Mouse (Mus musculus) lung, embryonic 14.5 days (tissue): ENCODE results near the gene Dscaml1. TPM values are rescaled to one million over a fixed set of nuclear protein-coding genes. Genes with fewer than 3 reads are reported as not detected.

Experiments
- ATAC-seq: fragments of 200-750 bp; cut with Nextera tagmentation; 2 replicates; pipeline ENCODE4 v1.8.0; 2017; ENCODE audit warnings: mild to moderate bottlenecking, moderate TSS enrichment, moderate library complexity; ENCODE audit not compliant: insufficient read depth
- DNase-seq: peaks from one replicate; pipeline ENCODE4 v3.0.0-alpha.2; 2015
- H3K27ac ChIP-seq: fragments of 300-500 bp; sonication (generic); 2 replicates; pipeline ENCODE4 v1.5.1; 2014; ENCODE audit warnings: low read depth, mild to moderate bottlenecking, moderate library complexity
- H3K27me3 ChIP-seq: fragments of 300-500 bp; sonication (generic); 2 replicates; pipeline ENCODE4 v1.6.1; 2014; ENCODE audit warnings: low read length, control low read depth; ENCODE audit not compliant: insufficient read depth
- H3K36me3 ChIP-seq: fragments of 300-500 bp; sonication (generic); 2 replicates; pipeline ENCODE4 v1.6.1; 2014; ENCODE audit warnings: control low read depth; ENCODE audit not compliant: insufficient read depth
- H3K4me1 ChIP-seq: fragments of 300-500 bp; sonication (generic); 2 replicates; pipeline ENCODE4 v1.6.1; 2014; ENCODE audit warnings: antibody characterized with exemption, control low read depth; ENCODE audit not compliant: insufficient read depth
- H3K4me2 ChIP-seq: fragments of 300-500 bp; sonication (generic); 2 replicates; pipeline ENCODE4 v1.6.1; 2014; ENCODE audit warnings: mild to moderate bottlenecking
- H3K4me3 ChIP-seq: fragments of 300-500 bp; sonication (generic); 2 replicates; pipeline ENCODE4 v1.5.1; 2014; ENCODE audit warnings: low read depth, low read length
- H3K9ac ChIP-seq: fragments of 300-500 bp; sonication (generic); 2 replicates; pipeline ENCODE4 v1.6.1; 2014
- H3K9me3 ChIP-seq: fragments of 300-500 bp; sonication (generic); 2 replicates; pipeline ENCODE4 v1.6.1; 2016; ENCODE audit warnings: low read depth, low read length, control low read depth
- CTCF ChIP-seq: IDR thresholded peaks from 2 replicates; pipeline ENCODE4 v1.5.1; 2016; ENCODE audit warnings: antibody characterized with exemption, low read depth
- WGBS: fragments of 180-500 bp; shearing (Covaris S2); extraction: QIAGEN DNeasy Blood & Tissue Kit; methylation state at CpG from one replicate; pipeline ENCODE4 v1.1.7; 2014; 5-methylcytosine and 5-hydroxymethylcytosine counted together
- polyA plus RNA-seq: library from polyadenylated mRNA; unstranded; fragments of >200 nt; fragmentation: Nextera tagmentation; extraction: Ambion mirVana; gene quantifications from 2 replicates; pipeline ENCODE4 v1.2.1, GENCODE M21; 2014

Gene Dscaml1
- polyA plus RNA-seq, 1 experiment from 2014 or later = 0.05 TPM

DNA sequence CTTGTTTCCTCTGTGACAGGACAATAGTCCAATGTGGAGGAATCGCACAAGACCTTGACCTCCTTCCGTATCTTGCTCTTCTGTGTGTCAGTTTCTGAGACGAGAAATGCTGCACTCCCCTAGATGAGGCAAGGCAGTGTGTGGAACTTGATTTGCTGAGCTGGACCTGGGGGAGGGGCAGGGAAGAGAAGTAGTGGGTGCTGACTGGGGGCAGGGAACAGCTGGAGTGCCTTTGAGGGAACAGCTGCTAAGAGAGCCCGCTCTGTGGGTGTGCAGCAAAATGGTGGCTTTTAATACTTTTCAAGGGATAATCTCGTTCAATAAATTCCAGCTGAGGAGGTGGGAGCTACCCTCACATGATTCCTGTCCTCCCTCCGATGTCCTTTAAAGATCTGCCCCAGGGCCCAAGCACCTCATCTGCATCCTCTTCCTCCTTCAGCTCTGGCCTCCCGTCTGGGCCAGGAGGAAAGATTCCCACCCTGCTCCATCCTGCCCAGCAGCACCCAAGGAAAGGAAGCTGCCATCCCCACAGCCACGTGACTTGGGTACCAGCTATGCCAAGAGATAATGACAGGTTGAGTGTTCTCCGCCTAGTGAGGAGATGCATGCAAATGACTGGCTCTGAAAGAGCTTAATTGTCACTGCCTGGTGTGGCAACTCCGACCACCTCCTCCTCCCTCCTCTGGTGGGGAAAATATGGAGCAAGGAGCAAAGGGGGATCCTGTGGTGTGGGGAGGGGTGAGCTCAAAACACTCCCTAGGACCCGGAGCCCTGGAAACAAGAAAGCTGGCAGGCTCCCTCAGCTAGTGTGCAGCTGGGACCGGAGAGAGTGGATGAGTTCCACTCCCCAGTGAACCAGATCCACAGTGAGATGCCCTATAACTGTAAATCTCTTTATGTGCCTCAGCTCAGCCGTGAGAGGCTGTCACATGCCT is 181.9 kb downstream of the Dscaml1 start:
- Histone ChIP-seq H3K27me3 (no peaks in the 10 kb centered on the region), H3K36me3 (no peaks in the 10 kb centered on the region), H3K27ac (no peak overlapping the region), H3K4me2 (no peak overlapping the region), H3K9me3 (no peaks in the 10 kb centered on the region), H3K4me1 (no peaks in the 10 kb centered on the region), H3K9ac (no peak overlapping the region), H3K4me3 (no peak overlapping the region)
- DNase-seq (no peak), ATAC-seq (no peak)
- WGBS = 38% methylated on average over 13 of the region's 13 CpGs
- no peak for TF ChIP-seq CTCF

DNA sequence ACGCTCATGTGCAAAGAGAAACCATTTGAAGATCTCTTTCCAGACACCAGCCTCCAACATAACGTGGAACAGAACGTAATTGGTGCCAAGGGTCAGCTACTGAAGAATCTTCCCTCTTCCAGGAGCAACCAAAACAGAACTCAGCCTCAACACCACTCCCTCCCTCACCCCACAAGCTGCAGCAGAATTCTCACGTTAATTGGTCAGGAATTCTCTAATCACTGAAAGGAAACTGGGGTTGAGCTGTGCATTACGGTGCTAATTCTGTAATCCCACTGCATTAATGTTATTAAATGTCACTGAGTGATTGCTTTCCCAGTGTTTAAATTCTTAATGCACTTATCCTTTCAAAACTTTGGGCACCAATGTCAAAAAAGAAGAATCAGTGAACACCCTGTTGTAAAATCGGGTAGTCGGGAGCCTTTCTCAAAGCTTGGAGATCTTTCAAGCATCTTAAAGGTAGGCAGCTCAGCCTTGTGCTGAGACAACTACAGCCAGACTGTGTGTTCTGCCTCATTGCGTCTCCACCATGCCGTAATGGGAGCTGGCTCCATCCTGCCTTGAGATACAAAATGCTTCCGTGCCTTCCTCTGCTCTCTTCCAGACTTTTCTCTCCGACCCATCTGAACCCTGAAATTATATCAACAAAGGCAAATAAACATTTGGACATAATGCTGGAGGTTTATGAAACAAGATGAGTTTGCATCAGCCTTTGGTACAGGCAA is 184.1 kb downstream of the Dscaml1 start:
- no peak overlapping the region for H3K27ac ChIP-seq
- no peak overlapping the region for H3K4me2 ChIP-seq
- no peaks in the 10 kb centered on the region for H3K4me1 ChIP-seq
- no peak for TF ChIP-seq CTCF
- no peak overlapping the region for H3K4me3 ChIP-seq
- no peaks in the 10 kb centered on the region for H3K27me3 ChIP-seq
- no peaks in the 10 kb centered on the region for H3K9me3 ChIP-seq
- no peak overlapping the region for H3K9ac ChIP-seq
- 55% methylated on average over 11 of the region's 11 CpGs for WGBS
- no peak for DNase-seq
- no peaks in the 10 kb centered on the region for H3K36me3 ChIP-seq
- no peak for ATAC-seq

- no peaks in the 10 kb centered on the region for H3K27me3 ChIP-seq
- no peak overlapping the region for H3K9ac ChIP-seq
- 68% methylated on average over 1 of the region's 1 CpGs for WGBS
- no peaks in the 10 kb centered on the region for H3K4me1 ChIP-seq
- DNase-seq (no peak), ATAC-seq (no peak)
- H3K4me3 ChIP-seq = no peak overlapping the region
- no peak for TF ChIP-seq CTCF
- H3K4me2 ChIP-seq = no peak overlapping the region
- no peak overlapping the region for H3K27ac ChIP-seq
- no peaks in the 10 kb centered on the region for H3K9me3 ChIP-seq
- no peaks in the 10 kb centered on the region for H3K36me3 ChIP-seq
Observed at GRCm38 (mm10) chr9:45614616-45615015, 188.2 kb downstream of the Dscaml1 start.

DNA sequence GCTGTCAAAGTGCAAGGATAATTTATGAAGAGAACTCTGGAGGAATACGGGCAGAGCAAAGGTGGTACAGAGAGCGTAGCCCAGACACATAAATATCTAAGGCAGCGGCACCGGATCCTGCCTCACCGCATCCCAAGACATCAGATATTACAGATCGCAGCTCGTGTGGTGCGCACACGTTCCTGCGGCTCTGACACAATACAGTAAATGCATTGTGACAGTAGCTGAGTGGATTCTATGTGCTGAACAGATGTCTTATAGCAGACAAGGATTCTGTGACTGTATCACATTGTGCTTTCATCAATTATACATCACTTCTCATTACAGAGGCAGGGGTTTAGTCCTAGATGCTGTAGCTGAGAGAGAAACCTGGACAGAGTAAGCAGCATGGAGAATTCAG is 191.5 kb downstream of the Dscaml1 start:
- DNase-seq (no peak), ATAC-seq (no peak)
- H3K4me2 ChIP-seq = no peak overlapping the region
- H3K9me3 ChIP-seq = no peaks in the 10 kb centered on the region
- no peak overlapping the region for H3K9ac ChIP-seq
- H3K27ac ChIP-seq = no peak overlapping the region
- H3K27me3 ChIP-seq = no peaks in the 10 kb centered on the region
- no peak overlapping the region for H3K4me3 ChIP-seq
- no peaks in the 10 kb centered on the region for H3K36me3 ChIP-seq
- no peak for TF ChIP-seq CTCF
- H3K4me1 ChIP-seq = no peaks in the 10 kb centered on the region
- 81% methylated on average over 10 of the region's 10 CpGs for WGBS

DNA sequence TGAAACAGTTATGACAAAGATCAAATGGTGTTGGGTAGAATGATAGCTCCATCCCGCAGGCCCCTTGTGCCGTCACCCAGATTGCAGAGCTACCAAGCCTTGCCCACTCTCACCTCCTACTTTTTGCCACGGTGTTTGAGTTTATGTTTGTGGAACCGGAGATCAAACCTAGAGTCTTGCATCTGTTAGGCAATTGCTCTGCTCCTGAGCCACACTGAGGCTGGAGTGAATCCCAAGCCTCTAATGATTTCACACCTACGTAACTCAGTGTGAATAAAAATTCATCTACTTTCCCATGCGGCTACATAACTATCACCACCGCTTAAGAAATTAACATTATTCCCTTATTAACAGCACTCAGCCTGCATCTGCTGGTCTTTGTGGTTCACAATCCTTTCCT is 192.0 kb downstream of the Dscaml1 start:
- no peaks in the 10 kb centered on the region for H3K4me1 ChIP-seq
- DNase-seq (no peak), ATAC-seq (no peak)
- no peak overlapping the region for H3K27ac ChIP-seq
- H3K9me3 ChIP-seq = no peaks in the 10 kb centered on the region
- H3K9ac ChIP-seq = no peak overlapping the region
- no peaks in the 10 kb centered on the region for H3K27me3 ChIP-seq
- no peak for TF ChIP-seq CTCF
- H3K4me2 ChIP-seq = no peak overlapping the region
- H3K36me3 ChIP-seq = no peaks in the 10 kb centered on the region
- 76% methylated on average over 7 of the region's 7 CpGs for WGBS
- H3K4me3 ChIP-seq = no peak overlapping the region

DNA sequence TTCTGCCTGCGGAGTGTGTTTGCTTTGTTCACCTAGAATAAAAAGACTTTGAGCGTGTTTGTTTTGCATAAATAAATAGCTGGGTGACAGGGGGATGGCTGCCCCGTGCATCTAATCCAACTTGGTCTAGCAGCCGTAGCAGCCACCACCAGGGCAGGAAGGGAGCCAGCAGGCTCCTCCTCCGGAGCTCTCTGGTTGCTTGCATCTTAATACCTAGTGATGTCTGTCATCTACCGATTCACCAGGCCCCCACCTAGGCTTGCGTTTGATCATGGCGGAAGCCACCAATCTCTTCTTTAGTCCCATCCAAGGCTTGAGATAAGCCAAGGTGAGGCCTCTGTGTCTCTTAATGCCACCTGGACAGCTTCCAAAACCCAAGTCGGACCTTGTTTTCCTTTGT is 193.6 kb downstream of the Dscaml1 start:
- no peak overlapping the region for H3K27ac ChIP-seq
- no peaks in the 10 kb centered on the region for H3K4me1 ChIP-seq
- no peak overlapping the region for H3K4me3 ChIP-seq
- no peak for TF ChIP-seq CTCF
- H3K36me3 ChIP-seq = no peaks in the 10 kb centered on the region
- H3K9me3 ChIP-seq = no peaks in the 10 kb centered on the region
- ATAC-seq = no peak
- no peak overlapping the region for H3K4me2 ChIP-seq
- no peak for DNase-seq
- no peak overlapping the region for H3K9ac ChIP-seq
- H3K27me3 ChIP-seq = no peaks in the 10 kb centered on the region
- 35% methylated on average over 9 of the region's 9 CpGs for WGBS

DNA sequence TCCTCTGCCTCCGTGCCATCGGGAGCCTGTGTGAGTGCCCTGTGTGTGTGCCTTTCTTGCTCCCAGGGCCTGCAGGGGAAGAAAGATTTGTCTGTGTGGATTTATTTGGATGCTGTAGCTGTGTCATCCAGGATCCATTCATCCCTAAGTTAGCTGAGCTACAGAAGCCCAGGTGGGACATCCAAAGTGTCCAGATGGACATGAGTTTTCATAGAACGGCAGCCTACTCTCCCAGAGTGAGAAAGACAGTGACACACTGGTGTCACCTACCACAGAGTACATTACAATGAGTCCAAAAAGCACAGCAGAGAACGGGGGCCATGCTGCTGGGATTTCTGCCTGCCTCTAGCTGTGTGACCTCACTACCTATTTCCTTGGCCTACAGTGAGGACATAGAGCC is 194.5 kb downstream of the Dscaml1 start:
- Histone ChIP-seq H3K27me3 (no peaks in the 10 kb centered on the region), H3K9me3 (no peaks in the 10 kb centered on the region), H3K36me3 (no peaks in the 10 kb centered on the region), H3K4me3 (no peak overlapping the region), H3K27ac (no peak overlapping the region), H3K4me2 (no peak overlapping the region), H3K9ac (no peak overlapping the region), H3K4me1 (no peaks in the 10 kb centered on the region)
- no peak for TF ChIP-seq CTCF
- DNase-seq = no peak
- 95% methylated on average over 4 of the region's 4 CpGs for WGBS
- no peak for ATAC-seq
